Mouse (Mus musculus) MEL (cell line): ENCODE results near the gene Gm5485. TPM values are rescaled to one million over a fixed set of nuclear protein-coding genes. Genes with fewer than 3 reads are reported as not detected.

Experiments
- DNase-seq: peaks from one replicate; pipeline ENCODE4 v3.0.0; 2011; ENCODE audit warnings: low read depth, low spot score
- H3K27ac ChIP-seq: 2 replicates; pipeline ENCODE4 v1.5.1; 2012; ENCODE audit warnings: low read depth, mild to moderate bottlenecking, control low read depth, low read length, moderate library complexity; ENCODE audit not compliant: control insufficient read depth
- H3K27me3 ChIP-seq, 2 experiments: fragments of 150-350 bp in 1 of 2; sonication (generic) in 1 of 2; 2 replicates each; pipeline ENCODE4 v1.6.1; 2012; ENCODE audit warnings: low read length in 2 of 2, mild to moderate bottlenecking in 2 of 2, improper control_type of control experiment in 1 of 2, moderate library complexity in 1 of 2; ENCODE audit not compliant: insufficient read depth in 2 of 2, control insufficient read depth in 1 of 2
- H3K36me3 ChIP-seq, 2 experiments: 2 replicates each; pipeline ENCODE4 v1.6.1; 2012 to 2014; ENCODE audit warnings: low read length in 2 of 2, improper control_type of control experiment in 1 of 2, inconsistent platforms in 1 of 2, mild to moderate bottlenecking in 1 of 2; ENCODE audit not compliant: insufficient read depth in 2 of 2, control insufficient read depth in 1 of 2
- H3K4me1 ChIP-seq, 2 experiments: fragments of 150-350 bp in 1 of 2; sonication (generic) in 1 of 2; 2 replicates each; pipeline ENCODE4 v1.6.1; 2012; ENCODE audit warnings: low read length in 2 of 2, improper control_type of control experiment in 1 of 2, mild to moderate bottlenecking in 1 of 2; ENCODE audit not compliant: insufficient read depth in 2 of 2, control insufficient read depth in 1 of 2
- H3K4me3 ChIP-seq, 2 experiments: fragments of 150-350 bp in 1 of 2; sonication (generic) in 1 of 2; 2 replicates each; pipeline ENCODE4 v1.5.1; 2012; ENCODE audit warnings: low read depth in 2 of 2, low read length in 2 of 2, mild to moderate bottlenecking in 2 of 2, moderate library complexity in 2 of 2, control low read depth in 1 of 2, improper control_type of control experiment in 1 of 2; ENCODE audit not compliant: control insufficient read depth in 1 of 2, insufficient read depth in 1 of 2
- H3K79me2 ChIP-seq: 2 replicates; pipeline ENCODE4 v1.6.1; 2012; ENCODE audit warnings: mild to moderate bottlenecking, low read length, moderate library complexity; ENCODE audit not compliant: control insufficient read depth, poor library complexity, insufficient read depth
- H3K9ac ChIP-seq: 2 replicates; pipeline ENCODE4 v1.6.1; 2012; ENCODE audit warnings: low read depth, mild to moderate bottlenecking, control low read depth, low read length, moderate library complexity; ENCODE audit not compliant: control insufficient read depth, poor library complexity, severe bottlenecking
- H3K9me3 ChIP-seq: fragments of 150-350 bp; sonication (generic); replicated peaks from 2 replicates; pipeline ENCODE4 v1.6.1; 2012; ENCODE audit warnings: mild to moderate bottlenecking, low read length, improper control_type of control experiment, moderate library complexity; ENCODE audit not compliant: insufficient read depth
- BHLHE40 ChIP-seq: IDR thresholded peaks from 2 replicates; pipeline ENCODE4 v1.6.1; 2012; ENCODE audit warnings: low read depth, mild to moderate bottlenecking, inconsistent platforms, low read length, improper control_type of control experiment, borderline replicate concordance
- CTCF ChIP-seq, 3 experiments: IDR thresholded peaks in 2 of 3; conservative IDR thresholded peaks in 1 of 3; 2 replicates each; pipeline ENCODE4 v1.5.1; 2011 to 2012; ENCODE audit warnings: low read length in 3 of 3, low read depth in 2 of 3, mild to moderate bottlenecking in 2 of 3, improper control_type of control experiment in 1 of 3, inconsistent platforms in 1 of 3, mixed read lengths in 1 of 3, moderate library complexity in 1 of 3; ENCODE audit not compliant: control insufficient read depth in 1 of 3, insufficient read depth in 1 of 3, poor library complexity in 1 of 3, severe bottlenecking in 1 of 3
- EP300 ChIP-seq, 2 experiments: IDR thresholded peaks; 2 replicates each; pipeline ENCODE4 v1.6.1; 2011; ENCODE audit warnings: improper control_type of control experiment in 2 of 2, low read length in 2 of 2, low read depth in 1 of 2, mild to moderate bottlenecking in 1 of 2
- MAFK ChIP-seq: IDR thresholded peaks from 2 replicates; pipeline ENCODE4 v1.6.1; 2011; ENCODE audit warnings: low read depth, mild to moderate bottlenecking, low read length, improper control_type of control experiment, borderline replicate concordance
- MXI1 ChIP-seq: IDR thresholded peaks from 2 replicates; pipeline ENCODE4 v1.6.1; 2011; ENCODE audit warnings: mild to moderate bottlenecking, low read depth, low read length, improper control_type of control experiment
- MYC ChIP-seq: IDR thresholded peaks from 2 replicates; pipeline ENCODE4 v1.6.1; 2011; ENCODE audit warnings: low read depth, mild to moderate bottlenecking, low read length, improper control_type of control experiment, moderate library complexity
- NRF1 ChIP-seq: IDR thresholded peaks from 2 replicates; pipeline ENCODE4 v1.6.1; 2014; ENCODE audit warnings: low read depth, mild to moderate bottlenecking, inconsistent platforms, low read length, improper control_type of control experiment, moderate library complexity; ENCODE audit not compliant: poor library complexity, insufficient read depth, severe bottlenecking
- POLR2AphosphoS5 ChIP-seq: IDR thresholded peaks from 2 replicates; pipeline ENCODE4 v1.6.1; 2012; ENCODE audit warnings: low read depth, borderline replicate concordance, mild to moderate bottlenecking, inconsistent platforms, low read length, moderate library complexity, mixed read lengths
- RCOR1 ChIP-seq: IDR thresholded peaks from 2 replicates; pipeline ENCODE4 v1.6.1; 2012; ENCODE audit warnings: low read depth, mild to moderate bottlenecking, inconsistent platforms, low read length, improper control_type of control experiment
- ZMIZ1 ChIP-seq: IDR thresholded peaks from 2 replicates; pipeline ENCODE4 v1.6.1; 2012; ENCODE audit warnings: low read depth, mild to moderate bottlenecking, inconsistent platforms, low read length, improper control_type of control experiment, moderate library complexity
- polyA plus RNA-seq, 2 experiments: library from polyadenylated mRNA; stranded (reverse) in 1 of 2; unstranded in 1 of 2; fragments of >175 nt in 1 of 2; fragments of >200 nt in 1 of 2; gene quantifications; 2 replicates each; pipeline versions ENCODE4 v1.2.1 to v1.2.4; 2012; ENCODE audit warnings: low replicate concordance in 2 of 2, low read depth in 1 of 2; ENCODE audit not compliant: insufficient read length in 2 of 2, insufficient read depth in 1 of 2, missing spikeins in 1 of 2
- total RNA-seq: library from RNA; depleted of rRNA; stranded (reverse); fragments of 300-350 nt; gene quantifications from 2 replicates; pipeline ENCODE4 v1.2.3, GENCODE M21; 2012

The Gm5485 gene
- total and polyA plus RNA-seq, 3 experiments: not detected

DNA sequence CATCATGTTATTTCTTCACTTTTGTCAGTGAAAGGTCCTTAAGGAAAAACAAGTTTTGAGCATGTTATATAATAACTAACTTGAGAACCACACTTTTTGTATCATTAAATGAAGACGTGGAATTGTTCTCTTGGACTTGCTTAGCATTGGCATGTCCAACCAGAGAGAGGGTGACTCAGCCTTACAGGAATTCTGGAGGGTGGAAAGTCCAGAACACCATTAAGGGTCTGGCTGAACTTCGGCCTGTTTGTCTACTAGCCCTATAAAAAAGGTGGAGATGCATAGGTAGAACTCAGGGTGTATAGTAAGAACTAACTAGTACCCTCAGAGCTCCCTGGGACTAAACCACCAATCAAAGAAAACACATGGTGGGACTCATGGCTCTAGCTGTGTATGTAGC is 16.9 kb downstream of the Gm5485 start:
- Histone ChIP-seq H3K4me1 (no peaks in the 10 kb centered on the region), H3K79me2 (no peaks in the 10 kb centered on the region), H3K9ac (no peak overlapping the region), H3K4me3 (no peak overlapping the region), H3K27me3 (no peaks in the 10 kb centered on the region), H3K36me3 (no peaks in the 10 kb centered on the region), H3K27ac (no peak overlapping the region), H3K9me3 (no peaks in the 10 kb centered on the region)
- DNase-seq: no peak
- TF ChIP-seq ZMIZ1 (no peak), MYC (no peak), EP300 (IDR thresholded peaks at IDR 0.05; ENCODE audit: low read depth in 1 of 2, low read length in 2 of 2) (no peak)

DNA sequence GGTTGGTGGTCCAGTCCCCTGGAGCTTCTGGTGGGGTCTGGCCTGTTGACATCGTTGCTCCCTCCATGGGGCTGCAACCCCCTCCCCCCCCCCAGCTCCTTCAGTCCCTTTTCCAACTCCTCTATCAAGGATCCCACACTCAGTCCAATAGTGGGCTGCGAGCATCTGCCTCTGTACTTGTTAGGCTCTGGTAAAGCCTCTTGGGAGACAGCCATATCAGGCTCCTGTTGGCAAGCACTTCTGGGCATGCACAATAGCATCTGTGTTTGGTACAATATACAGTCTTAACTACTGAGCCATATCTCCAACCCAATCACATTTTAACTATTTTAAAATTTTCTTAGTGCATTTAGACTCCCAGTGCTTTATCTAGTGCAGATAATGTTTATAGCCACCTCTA is 25.2 kb downstream of the Gm5485 start:
- H3K79me2 ChIP-seq: no peaks in the 10 kb centered on the region
- H3K9me3 ChIP-seq: no peaks in the 10 kb centered on the region
- no peak overlapping the region for H3K4me3 ChIP-seq
- no peaks in the 10 kb centered on the region for H3K27me3 ChIP-seq
- H3K36me3 ChIP-seq: no peaks in the 10 kb centered on the region
- H3K4me1 ChIP-seq: no peaks in the 10 kb centered on the region
- H3K27ac ChIP-seq: no peak overlapping the region
- TF ChIP-seq RCOR1: no peak
- TF ChIP-seq MAFK: no peak
- TF ChIP-seq POLR2AphosphoS5: no peak
- no peak for TF ChIP-seq CTCF (IDR thresholded peaks at IDR 0.05 in 2 of 3, conservative IDR thresholded peaks at IDR 0.05 in 1 of 3; ENCODE audit: control insufficient read depth in 1 of 3, insufficient read depth in 1 of 3, low read depth in 2 of 3, low read length in 3 of 3, poor library complexity in 1 of 3, severe bottlenecking in 1 of 3)
- TF ChIP-seq MYC: no peak
- no peak overlapping the region for H3K9ac ChIP-seq
- no peak for DNase-seq

DNA sequence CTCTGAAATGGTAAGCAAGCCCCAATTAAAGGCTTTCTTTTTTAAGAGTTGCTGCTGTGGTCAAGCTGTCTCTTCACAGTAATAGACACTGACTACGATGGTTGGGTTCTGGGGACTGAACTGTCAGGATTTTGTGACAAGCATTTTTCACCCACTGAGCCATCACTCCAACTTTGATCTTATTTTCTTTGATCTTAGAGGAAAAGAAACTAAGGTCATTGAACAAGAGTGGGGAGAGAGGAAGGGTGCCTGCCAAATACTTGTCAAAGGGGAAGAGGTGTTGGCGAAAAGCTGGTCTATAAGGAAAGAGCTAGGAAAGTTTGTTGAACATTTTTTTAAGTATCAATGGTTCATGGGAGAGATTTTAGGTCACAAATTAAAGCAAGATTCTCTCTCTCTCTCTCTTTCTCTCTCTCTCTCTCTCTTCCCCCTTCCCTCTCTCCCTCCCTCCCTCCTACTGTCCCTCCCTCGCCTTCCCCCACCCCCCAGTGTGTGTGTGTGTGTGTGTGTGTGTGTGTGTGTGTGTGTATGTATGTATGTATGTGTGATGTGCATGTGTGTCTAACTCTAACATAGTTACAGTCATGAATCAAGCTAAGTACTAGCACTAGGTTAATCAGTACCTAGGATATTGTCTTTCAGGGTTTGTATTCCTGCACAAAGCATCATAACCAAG is 28.5 kb downstream of the Gm5485 start:
- Histone ChIP-seq H3K4me3 (no peak overlapping the region), H3K36me3 (no peaks in the 10 kb centered on the region), H3K9me3 (no peaks in the 10 kb centered on the region), H3K79me2 (no peaks in the 10 kb centered on the region), H3K9ac (no peak overlapping the region), H3K27me3 (no peaks in the 10 kb centered on the region), H3K4me1 (no peaks in the 10 kb centered on the region), H3K27ac (no peak overlapping the region)
- DNase-seq: no peak
- TF ChIP-seq MAFK (no peak), NRF1 (no peak), POLR2AphosphoS5 (no peak), MXI1 (no peak), BHLHE40 (no peak)
